Mouse (Mus musculus) midbrain, embryonic 16.5 days (tissue): ENCODE data around the gene Armh3. TPM values are rescaled to one million over a fixed set of nuclear protein-coding genes. Genes with fewer than 3 reads are reported as not detected.

Source experiments
- ATAC-seq: fragments of 200-750 bp; cut with Nextera tagmentation; 2 replicates; pipeline ENCODE4 v1.8.0; 2017; ENCODE audit warnings: moderate TSS enrichment
- H3K27ac ChIP-seq: fragments of 300-500 bp; sonication (generic); 2 replicates; pipeline ENCODE4 v1.5.1; 2014; ENCODE audit warnings: mild to moderate bottlenecking, low read length, mixed read lengths
- H3K27me3 ChIP-seq: fragments of 300-500 bp; sonication (generic); 2 replicates; pipeline ENCODE4 v1.6.1; 2014; ENCODE audit warnings: low read depth, low read length, mixed read lengths; ENCODE audit not compliant: control insufficient read depth, insufficient read depth
- H3K36me3 ChIP-seq: fragments of 300-500 bp; sonication (generic); 2 replicates; pipeline ENCODE4 v1.6.1; 2014; ENCODE audit warnings: mild to moderate bottlenecking, low read length, moderate library complexity, mixed read lengths; ENCODE audit not compliant: control insufficient read depth, insufficient read depth
- H3K4me1 ChIP-seq: fragments of 300-500 bp; sonication (generic); 2 replicates; pipeline ENCODE4 v1.6.1; 2014; ENCODE audit warnings: mild to moderate bottlenecking, low read length, mixed read lengths; ENCODE audit not compliant: control insufficient read depth, insufficient read depth
- H3K4me2 ChIP-seq: fragments of 300-500 bp; sonication (generic); 2 replicates; pipeline ENCODE4 v1.6.1; 2014; ENCODE audit warnings: mild to moderate bottlenecking, low read length, mixed read lengths
- H3K4me3 ChIP-seq: fragments of 300-500 bp; sonication (generic); 2 replicates; pipeline ENCODE4 v1.5.1; 2014; ENCODE audit warnings: low read depth, mild to moderate bottlenecking, low read length, moderate library complexity, mixed read lengths
- H3K9ac ChIP-seq: fragments of 300-500 bp; sonication (generic); 2 replicates; pipeline ENCODE4 v1.6.1; 2014; ENCODE audit warnings: low read depth, low read length, mixed read lengths
- H3K9me3 ChIP-seq: fragments of 300-500 bp; sonication (generic); replicated peaks from 2 replicates; pipeline ENCODE4 v1.6.1; 2014; ENCODE audit warnings: mild to moderate bottlenecking, low read length, mixed read lengths; ENCODE audit not compliant: control insufficient read depth, poor library complexity, severe bottlenecking
- WGBS: fragments of 180-500 bp; shearing (Covaris S2); extraction: QIAGEN DNeasy Blood & Tissue Kit; methylation state at CpG from one replicate; pipeline ENCODE4 v1.1.7; 2014; 5-methylcytosine and 5-hydroxymethylcytosine counted together
- polyA plus RNA-seq: library from polyadenylated mRNA; unstranded; fragments of >200 nt; fragmentation: Nextera tagmentation; extraction: Ambion mirVana; gene quantifications from 2 replicates; pipeline ENCODE4 v1.2.1, GENCODE M21; 2015

The Armh3 gene
- polyA plus RNA-seq, 1 experiment from 2014 or later, result 23.4 TPM

DNA sequence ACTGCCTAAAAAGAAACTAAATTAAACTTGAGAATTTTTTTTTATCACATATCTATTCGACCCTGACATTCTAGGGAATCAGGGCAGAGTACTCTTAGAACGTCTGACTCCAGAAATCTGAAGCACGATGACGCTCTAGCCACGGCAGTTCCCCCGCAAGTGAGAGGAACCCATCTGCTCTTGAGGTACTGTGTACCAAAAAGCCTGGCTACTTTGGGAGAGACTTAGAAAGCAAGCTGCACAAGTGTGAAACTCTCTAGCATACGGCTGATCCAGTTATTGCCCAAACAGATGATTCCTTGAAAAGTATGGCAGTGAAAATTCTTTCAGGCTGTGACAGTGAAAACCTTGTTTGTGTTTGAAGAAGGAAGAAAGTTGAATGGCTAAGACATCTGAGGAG lies 41.6 kb downstream of the Armh3 start:
- no peaks in the 10 kb centered on the region for H3K9me3 ChIP-seq
- H3K27me3 ChIP-seq, result no peaks in the 10 kb centered on the region
- peaks cover 8% of the 10 kb centered on the region; the same call in 1 of the 2 replicates for H3K36me3 ChIP-seq
- H3K27ac ChIP-seq, result no peak overlapping the region
- H3K4me1 ChIP-seq, result no peaks in the 10 kb centered on the region
- no peak overlapping the region for H3K9ac ChIP-seq
- WGBS, result 93% methylated on average over 7 of the region's 7 CpGs
- H3K4me2 ChIP-seq, result no peak overlapping the region
- no peak for ATAC-seq
- no peak overlapping the region for H3K4me3 ChIP-seq

DNA sequence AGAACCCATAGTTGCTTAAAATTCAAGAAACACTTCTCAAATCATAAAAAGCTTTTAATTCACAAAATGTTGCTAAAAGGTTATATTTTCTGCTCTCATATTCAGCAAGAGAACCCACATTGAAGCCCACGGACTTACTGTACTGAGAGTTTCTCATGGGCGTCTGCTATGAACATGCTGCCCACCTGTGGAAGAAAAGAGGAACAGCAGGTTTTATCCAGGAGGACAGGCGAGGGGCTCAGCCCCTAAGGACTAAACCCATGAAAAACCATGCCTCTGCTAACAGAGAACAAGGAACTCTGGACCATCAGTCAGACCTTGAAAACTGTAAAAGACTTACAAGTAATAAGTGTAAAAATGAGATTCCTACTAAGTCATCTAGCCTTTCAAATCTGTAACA lies 45.0 kb downstream of the Armh3 start:
- ATAC-seq, result no peak
- no peaks in the 10 kb centered on the region for H3K27me3 ChIP-seq
- H3K4me2 ChIP-seq, result no peak overlapping the region
- no peak overlapping the region for H3K27ac ChIP-seq
- H3K36me3 ChIP-seq, result peaks cover 16% of the 10 kb centered on the region
- no peak overlapping the region for H3K9ac ChIP-seq
- H3K4me1 ChIP-seq, result no peaks in the 10 kb centered on the region
- WGBS, result 3% methylated on average over 3 of the region's 3 CpGs
- H3K4me3 ChIP-seq, result no peak overlapping the region
- no peaks in the 10 kb centered on the region for H3K9me3 ChIP-seq

DNA sequence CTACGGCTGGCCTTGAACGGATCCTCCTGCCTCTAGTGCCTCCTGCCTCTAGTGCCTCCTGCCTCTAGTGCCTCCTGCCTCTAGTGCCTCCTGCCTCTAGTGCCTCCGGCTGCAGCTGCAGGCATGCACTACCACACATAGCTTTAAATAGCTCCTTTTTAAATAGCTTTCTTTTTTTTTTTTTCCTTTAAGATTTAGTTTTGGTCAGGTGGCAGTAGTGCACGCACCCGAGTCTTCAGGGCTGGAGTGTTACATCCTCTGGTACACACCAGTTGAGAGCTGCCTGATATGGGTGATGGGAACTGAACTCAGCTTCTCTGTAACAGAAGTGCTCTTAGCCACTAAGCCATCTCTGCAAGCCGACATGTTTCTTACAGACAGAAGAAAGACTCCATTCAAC lies 49.1 kb downstream of the Armh3 start:
- Histone ChIP-seq H3K9me3 (no peaks in the 10 kb centered on the region), H3K4me2 (no peak overlapping the region), H3K36me3 (peaks cover 16% of the 10 kb centered on the region), H3K4me1 (no peaks in the 10 kb centered on the region), H3K9ac (no peak overlapping the region), H3K4me3 (no peak overlapping the region), H3K27ac (no peak overlapping the region), H3K27me3 (no peaks in the 10 kb centered on the region)
- 88% methylated on average over 6 of the region's 6 CpGs for WGBS
- ATAC-seq, result no peak

DNA sequence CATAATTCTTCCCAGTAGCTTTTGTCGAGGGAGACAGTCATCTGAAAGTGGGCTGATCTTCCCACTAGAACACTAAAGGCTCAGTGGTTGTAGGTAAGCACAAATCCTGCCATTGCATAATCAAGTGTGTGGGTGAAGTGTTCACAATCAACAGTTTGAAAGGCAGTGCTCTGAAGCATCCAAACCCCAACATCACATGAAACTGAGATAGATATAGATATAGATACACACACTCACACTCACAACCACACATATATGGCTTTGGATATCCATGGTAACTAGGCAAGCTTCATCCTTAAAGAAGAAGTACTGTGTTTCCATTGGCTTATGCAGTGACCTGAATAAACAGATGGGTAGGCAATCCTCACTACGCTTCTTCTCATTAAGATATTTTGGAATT lies 50.5 kb downstream of the Armh3 start:
- no peaks in the 10 kb centered on the region for H3K27me3 ChIP-seq
- WGBS, result 89% methylated on average over 2 of the region's 2 CpGs
- H3K9ac ChIP-seq, result no peak overlapping the region
- H3K4me1 ChIP-seq, result no peaks in the 10 kb centered on the region
- no peak overlapping the region for H3K27ac ChIP-seq
- no peaks in the 10 kb centered on the region for H3K9me3 ChIP-seq
- H3K36me3 ChIP-seq, result peaks cover 16% of the 10 kb centered on the region
- no peak for ATAC-seq
- H3K4me2 ChIP-seq, result no peak overlapping the region
- no peak overlapping the region for H3K4me3 ChIP-seq

DNA sequence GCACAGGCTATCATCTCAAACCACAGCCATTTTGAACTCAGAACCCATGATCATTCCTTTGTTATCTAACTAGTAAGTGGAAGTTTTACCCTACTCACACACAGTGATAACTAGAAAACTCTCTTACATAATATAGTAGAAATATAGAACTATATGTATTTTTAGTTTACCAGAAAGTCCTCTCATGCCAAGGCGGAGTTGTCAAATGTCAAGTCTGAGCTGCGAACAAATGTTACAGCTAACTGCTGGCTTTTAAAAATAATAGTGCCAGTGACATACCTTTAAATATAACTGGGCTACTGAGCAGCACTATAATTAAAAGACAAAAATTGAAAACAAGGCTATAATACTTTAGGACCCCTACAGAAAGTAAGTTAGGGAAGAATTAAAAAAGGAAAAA lies 51.0 kb downstream of the Armh3 start:
- H3K27ac ChIP-seq, result no peak overlapping the region
- H3K4me3 ChIP-seq, result no peak overlapping the region
- no peaks in the 10 kb centered on the region for H3K4me1 ChIP-seq

DNA sequence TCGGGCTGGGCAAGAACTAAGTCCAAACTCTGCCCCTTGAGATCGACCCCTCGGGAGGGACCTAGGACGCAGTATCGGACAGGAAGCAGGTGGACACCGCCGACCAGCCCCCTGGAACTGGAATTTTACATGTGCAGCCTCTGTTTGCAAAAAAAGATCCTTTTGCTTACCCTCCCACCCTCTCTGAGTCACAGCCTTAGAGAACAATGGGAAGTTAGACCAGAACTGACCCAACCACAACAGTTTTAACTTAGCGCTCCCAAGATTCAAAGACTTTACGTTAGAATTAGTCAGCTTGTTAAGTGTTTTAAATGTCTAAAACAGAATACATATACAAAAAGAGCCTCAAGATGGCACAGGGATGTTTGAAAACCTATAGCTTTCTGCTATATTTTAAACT lies 51.7 kb downstream of the Armh3 start:
- Histone ChIP-seq H3K4me2 (no peak overlapping the region), H3K27ac (no peak overlapping the region), H3K4me3 (no peak overlapping the region), H3K9me3 (no peaks in the 10 kb centered on the region), H3K27me3 (no peaks in the 10 kb centered on the region), H3K4me1 (no peaks in the 10 kb centered on the region), H3K9ac (no peak overlapping the region), H3K36me3 (peaks cover 16% of the 10 kb centered on the region)
- ATAC-seq, result no peak
- 94% methylated on average over 9 of the region's 9 CpGs for WGBS

More for the DNA sequence above, 51.0 kb downstream of the Armh3 start:
- Histone ChIP-seq H3K27me3 (no peaks in the 10 kb centered on the region), H3K36me3 (peaks cover 16% of the 10 kb centered on the region), H3K9ac (no peak overlapping the region), H3K9me3 (no peaks in the 10 kb centered on the region), H3K4me2 (no peak overlapping the region)
- ATAC-seq, result no peak
- 94% methylated on average over 2 of the region's 2 CpGs for WGBS

DNA sequence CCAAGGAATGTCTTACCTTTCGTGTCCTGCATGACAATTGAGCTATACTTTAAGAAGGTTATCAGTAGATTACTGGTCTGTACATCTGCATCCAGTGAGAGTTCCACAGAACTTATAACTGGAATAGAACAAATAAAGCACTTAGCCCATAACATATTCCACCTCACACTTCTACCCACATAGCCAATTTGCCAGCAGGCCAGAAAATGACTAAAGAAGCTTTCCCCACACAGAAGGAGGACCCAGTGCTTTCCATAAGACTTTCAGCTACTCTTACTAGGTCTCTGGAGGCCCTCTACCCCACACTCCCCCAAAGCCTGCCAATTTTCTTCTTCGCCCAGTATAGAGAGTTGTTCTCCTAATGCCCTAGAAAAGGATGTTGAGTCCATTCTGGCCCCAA lies 52.3 kb downstream of the Armh3 start:
- no peak for ATAC-seq
- WGBS, result 99% methylated on average over 2 of the region's 2 CpGs
- Histone ChIP-seq H3K4me1 (no peaks in the 10 kb centered on the region), H3K4me3 (no peak overlapping the region), H3K9ac (no peak overlapping the region), H3K27ac (no peak overlapping the region), H3K36me3 (peaks cover 16% of the 10 kb centered on the region), H3K27me3 (no peaks in the 10 kb centered on the region), H3K4me2 (no peak overlapping the region), H3K9me3 (no peaks in the 10 kb centered on the region)

DNA sequence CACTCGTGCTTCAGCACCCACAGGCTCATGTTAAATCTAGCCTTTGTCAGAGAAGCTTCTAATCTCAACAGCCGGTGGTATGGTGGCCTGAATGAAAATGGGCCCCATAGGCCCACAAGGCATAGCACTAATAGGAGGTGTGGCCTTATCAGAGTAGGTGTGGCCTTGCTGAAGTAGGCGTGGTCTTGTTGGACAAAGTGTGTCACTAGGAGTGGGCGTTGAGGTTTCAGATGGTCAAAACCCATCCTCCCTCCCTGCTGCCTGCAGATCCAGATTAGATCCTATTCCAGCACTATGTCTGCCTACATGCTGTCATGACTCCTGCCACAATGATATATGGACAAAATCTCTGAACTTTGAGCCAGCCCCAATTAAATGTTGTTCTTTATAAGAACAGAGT lies 54.5 kb downstream of the Armh3 start:
- Histone ChIP-seq H3K9me3 (no peaks in the 10 kb centered on the region), H3K36me3 (peaks cover 7% of the 10 kb centered on the region), H3K4me2 (no peak overlapping the region), H3K27me3 (no peaks in the 10 kb centered on the region), H3K9ac (no peak overlapping the region), H3K4me3 (no peak overlapping the region), H3K27ac (no peak overlapping the region), H3K4me1 (no peaks in the 10 kb centered on the region)
- no peak for ATAC-seq
- 67% methylated on average over 4 of the region's 4 CpGs for WGBS

DNA sequence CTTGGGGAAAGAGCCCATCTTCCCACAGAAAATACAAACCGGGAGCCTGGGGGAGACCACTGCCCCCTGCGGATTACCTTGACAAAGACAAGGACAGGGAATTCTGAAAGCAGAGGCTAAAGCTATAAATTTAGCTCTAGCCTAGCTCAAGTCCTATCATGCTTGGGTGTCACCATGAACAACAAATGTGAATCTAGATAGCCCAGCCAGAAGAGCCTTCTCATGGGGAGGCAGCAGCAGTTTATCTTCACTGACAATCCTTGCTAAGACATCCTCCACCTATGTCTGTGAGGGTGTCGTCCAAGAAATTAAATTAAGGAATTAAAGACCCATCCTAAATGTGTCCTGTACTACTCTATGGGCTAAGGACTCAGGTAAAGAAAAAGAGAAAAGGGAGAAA lies 60.2 kb downstream of the Armh3 start:
- H3K27me3 ChIP-seq, result no peaks in the 10 kb centered on the region
- H3K9me3 ChIP-seq, result no peaks in the 10 kb centered on the region
- no peak overlapping the region for H3K9ac ChIP-seq
- no peak overlapping the region for H3K27ac ChIP-seq
- H3K36me3 ChIP-seq, result 0 out of 2 replicates have a peak, but pooled peaks cover 6% of the 10 kb centered on the region
- H3K4me1 ChIP-seq, result peaks cover 7% of the 10 kb centered on the region; the same call in 1 of the 2 replicates
- WGBS, result 21% methylated on average over 3 of the region's 3 CpGs
- H3K4me2 ChIP-seq, result no peak overlapping the region
- H3K4me3 ChIP-seq, result no peak overlapping the region
- ATAC-seq, result no peak
